Mouse (Mus musculus) lung, embryonic 14.5 days (tissue): ENCODE measurements around the gene Mrtfb. TPM values are rescaled to one million over a fixed set of nuclear protein-coding genes. Genes with fewer than 3 reads are reported as not detected.

Experiments used
- ATAC-seq: fragments of 200-750 bp; cut with Nextera tagmentation; 2 replicates; pipeline ENCODE4 v1.8.0; 2017; ENCODE audit warnings: mild to moderate bottlenecking, moderate TSS enrichment, moderate library complexity; ENCODE audit not compliant: insufficient read depth
- DNase-seq: peaks from one replicate; pipeline ENCODE4 v3.0.0-alpha.2; 2015
- H3K27ac ChIP-seq: fragments of 300-500 bp; sonication (generic); 2 replicates; pipeline ENCODE4 v1.5.1; 2014; ENCODE audit warnings: low read depth, mild to moderate bottlenecking, moderate library complexity
- H3K27me3 ChIP-seq: fragments of 300-500 bp; sonication (generic); 2 replicates; pipeline ENCODE4 v1.6.1; 2014; ENCODE audit warnings: low read length, control low read depth; ENCODE audit not compliant: insufficient read depth
- H3K36me3 ChIP-seq: fragments of 300-500 bp; sonication (generic); 2 replicates; pipeline ENCODE4 v1.6.1; 2014; ENCODE audit warnings: control low read depth; ENCODE audit not compliant: insufficient read depth
- H3K4me1 ChIP-seq: fragments of 300-500 bp; sonication (generic); 2 replicates; pipeline ENCODE4 v1.6.1; 2014; ENCODE audit warnings: antibody characterized with exemption, control low read depth; ENCODE audit not compliant: insufficient read depth
- H3K4me2 ChIP-seq: fragments of 300-500 bp; sonication (generic); 2 replicates; pipeline ENCODE4 v1.6.1; 2014; ENCODE audit warnings: mild to moderate bottlenecking
- H3K4me3 ChIP-seq: fragments of 300-500 bp; sonication (generic); 2 replicates; pipeline ENCODE4 v1.5.1; 2014; ENCODE audit warnings: low read depth, low read length
- H3K9ac ChIP-seq: fragments of 300-500 bp; sonication (generic); 2 replicates; pipeline ENCODE4 v1.6.1; 2014
- H3K9me3 ChIP-seq: fragments of 300-500 bp; sonication (generic); 2 replicates; pipeline ENCODE4 v1.6.1; 2016; ENCODE audit warnings: low read depth, low read length, control low read depth
- CTCF ChIP-seq: IDR thresholded peaks from 2 replicates; pipeline ENCODE4 v1.5.1; 2016; ENCODE audit warnings: antibody characterized with exemption, low read depth
- WGBS: fragments of 180-500 bp; shearing (Covaris S2); extraction: QIAGEN DNeasy Blood & Tissue Kit; methylation state at CpG from one replicate; pipeline ENCODE4 v1.1.7; 2014; 5-methylcytosine and 5-hydroxymethylcytosine counted together
- polyA plus RNA-seq: library from polyadenylated mRNA; unstranded; fragments of >200 nt; fragmentation: Nextera tagmentation; extraction: Ambion mirVana; gene quantifications from 2 replicates; pipeline ENCODE4 v1.2.1, GENCODE M21; 2014

The Mrtfb gene
- polyA plus RNA-seq, 1 experiment from 2014 or later, result 33.9 TPM

- no peak for DNase-seq
- H3K27ac ChIP-seq, result no peak overlapping the region
- peaks cover 39% of the 10 kb centered on the region for H3K36me3 ChIP-seq
- 84% methylated on average over 7 of the region's 7 CpGs for WGBS
- H3K9ac ChIP-seq, result no peak overlapping the region
- H3K27me3 ChIP-seq, result no peaks in the 10 kb centered on the region
- no peak overlapping the region for H3K4me3 ChIP-seq
- H3K9me3 ChIP-seq, result no peaks in the 10 kb centered on the region
- H3K4me1 ChIP-seq, result no peaks in the 10 kb centered on the region
- TF ChIP-seq CTCF, result no peak
- ATAC-seq, result no peak
- no peak overlapping the region for H3K4me2 ChIP-seq
Observed at GRCm38 (mm10) chr16:13414566-13414965, 158.3 kb downstream of the Mrtfb start.

- Histone ChIP-seq H3K27ac (no peak overlapping the region), H3K9me3 (no peaks in the 10 kb centered on the region), H3K27me3 (no peaks in the 10 kb centered on the region), H3K9ac (no peak overlapping the region), H3K4me2 (no peak overlapping the region), H3K4me1 (no peaks in the 10 kb centered on the region), H3K4me3 (no peak overlapping the region), H3K36me3 (peaks cover 35% of the 10 kb centered on the region)
- DNase-seq (no peak), ATAC-seq (no peak)
- TF ChIP-seq CTCF, result no peak
- WGBS, result 79% methylated on average over 4 of the region's 4 CpGs
Observed at GRCm38 (mm10) chr16:13414972-13415371, 158.7 kb downstream of the Mrtfb start.

DNA sequence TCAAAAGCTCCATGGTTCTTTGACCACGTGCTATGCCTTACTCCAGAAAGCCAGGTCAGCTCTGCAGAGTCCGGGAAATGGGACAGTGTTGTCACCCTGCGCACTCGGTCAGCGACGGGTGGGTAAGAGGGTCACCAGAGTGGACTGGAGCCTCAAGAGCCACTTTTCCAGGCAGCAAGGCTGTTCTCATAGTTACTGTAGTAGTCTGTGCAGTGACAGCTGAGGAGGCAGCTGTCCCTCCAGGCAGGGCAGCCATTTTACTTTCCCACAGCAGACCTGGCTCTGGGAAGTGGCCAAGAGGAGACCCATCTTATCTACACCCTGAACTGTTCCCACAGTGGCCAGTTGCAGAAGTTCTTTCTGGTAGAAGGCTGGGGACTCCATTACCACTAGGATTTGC lies 159.2 kb downstream of the Mrtfb start:
- H3K27ac ChIP-seq, result no peak overlapping the region
- H3K4me2 ChIP-seq, result no peak overlapping the region
- no peak for TF ChIP-seq CTCF
- DNase-seq (no peak), ATAC-seq (no peak)
- no peaks in the 10 kb centered on the region for H3K4me1 ChIP-seq
- H3K9ac ChIP-seq, result no peak overlapping the region
- no peaks in the 10 kb centered on the region for H3K27me3 ChIP-seq
- 89% methylated on average over 6 of the region's 6 CpGs for WGBS
- H3K9me3 ChIP-seq, result no peaks in the 10 kb centered on the region
- H3K4me3 ChIP-seq, result no peak overlapping the region
- peaks cover 31% of the 10 kb centered on the region for H3K36me3 ChIP-seq

DNA sequence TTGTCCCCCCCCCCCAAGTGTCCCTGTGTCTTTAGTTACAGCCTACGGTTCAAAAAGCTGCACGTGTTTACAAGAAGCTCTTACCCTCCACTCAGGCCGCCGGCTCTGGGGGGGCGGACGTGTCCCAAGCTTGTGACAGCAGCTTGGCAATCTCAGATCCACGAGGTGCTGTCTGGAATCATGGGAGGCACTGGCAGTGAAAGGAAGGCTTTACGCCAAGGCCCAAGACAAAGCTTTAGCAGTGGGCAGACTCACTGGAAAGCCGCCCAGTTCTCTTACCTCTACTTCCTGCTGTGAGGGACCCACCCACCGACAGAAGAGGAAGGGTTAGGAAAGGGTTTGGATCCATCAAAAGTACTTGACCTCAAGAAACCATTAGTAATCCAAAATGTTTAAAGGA lies 160.2 kb downstream of the Mrtfb start:
- Histone ChIP-seq H3K9me3 (no peaks in the 10 kb centered on the region), H3K9ac (no peak overlapping the region), H3K27me3 (no peaks in the 10 kb centered on the region), H3K4me2 (no peak overlapping the region), H3K27ac (no peak overlapping the region), H3K4me3 (no peak overlapping the region), H3K4me1 (no peaks in the 10 kb centered on the region), H3K36me3 (peaks cover 21% of the 10 kb centered on the region)
- ATAC-seq (0 out of 2 replicates have a peak, but pooled peaks have one; percentile 11), DNase-seq (no peak)
- 56% methylated on average over 10 of the region's 10 CpGs for WGBS
- TF ChIP-seq CTCF, result no peak

DNA sequence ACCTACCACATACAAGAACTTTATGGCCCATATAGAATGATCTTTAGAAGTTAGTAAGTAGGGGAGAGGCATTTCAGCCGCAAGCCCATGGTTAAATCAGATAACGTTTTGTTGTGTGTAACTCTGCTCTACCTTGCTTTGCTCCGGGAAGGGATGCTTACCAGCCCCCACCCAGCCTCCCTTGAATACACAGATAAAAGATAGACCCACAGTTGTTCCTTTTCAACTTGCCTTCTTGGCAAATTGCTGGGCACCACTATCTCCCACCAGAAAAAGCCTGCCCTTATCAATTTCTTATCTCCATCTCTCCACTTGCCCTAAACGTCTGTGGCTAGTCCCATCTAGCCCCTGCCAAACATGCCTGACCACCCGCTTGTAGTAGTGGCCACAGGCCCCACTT lies 161.6 kb downstream of the Mrtfb start:
- Histone ChIP-seq H3K27ac (no peak overlapping the region), H3K4me1 (no peaks in the 10 kb centered on the region), H3K4me3 (no peak overlapping the region), H3K36me3 (peaks cover 7% of the 10 kb centered on the region; the same call in 1 of the 2 replicates), H3K27me3 (no peaks in the 10 kb centered on the region), H3K4me2 (no peak overlapping the region), H3K9ac (no peak overlapping the region), H3K9me3 (no peaks in the 10 kb centered on the region)
- DNase-seq, result no peak
- ATAC-seq, result no peak
- WGBS, result 60% methylated on average over 5 of the region's 5 CpGs
- no peak for TF ChIP-seq CTCF

- H3K4me1 ChIP-seq, result no peaks in the 10 kb centered on the region
- no peak overlapping the region for H3K9ac ChIP-seq
- 0 out of 2 replicates have a peak, but pooled peaks cover 6% of the 10 kb centered on the region for H3K36me3 ChIP-seq
- no peak for ATAC-seq
- H3K4me2 ChIP-seq, result no peak overlapping the region
- no peak overlapping the region for H3K4me3 ChIP-seq
- H3K27ac ChIP-seq, result no peak overlapping the region
- no peaks in the 10 kb centered on the region for H3K27me3 ChIP-seq
- 56% methylated on average over 2 of the region's 2 CpGs for WGBS
- no peak for TF ChIP-seq CTCF
- no peak for DNase-seq
- no peaks in the 10 kb centered on the region for H3K9me3 ChIP-seq
Observed at GRCm38 (mm10) chr16:13419752-13420151, 163.5 kb downstream of the Mrtfb start.

DNA sequence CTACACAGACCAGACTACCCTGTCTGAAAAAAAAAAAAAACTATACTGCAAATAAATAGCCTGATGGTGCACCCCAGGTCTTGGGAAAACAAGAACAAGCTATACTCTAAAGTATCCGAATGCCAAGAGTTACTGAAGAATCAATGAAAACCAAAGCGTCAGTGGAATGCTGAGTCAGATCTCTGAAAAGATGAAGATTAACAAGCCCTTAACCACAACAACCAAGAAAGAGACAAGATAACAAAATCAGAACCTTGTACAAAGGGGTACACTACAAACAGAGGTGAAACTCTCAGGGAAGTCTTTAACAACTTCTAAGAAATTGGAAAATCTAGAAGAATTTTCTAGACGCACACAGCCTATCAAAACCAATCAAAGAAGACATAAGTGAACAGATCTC lies 166.2 kb downstream of the Mrtfb start:
- no peak overlapping the region for H3K4me2 ChIP-seq
- H3K27me3 ChIP-seq, result no peaks in the 10 kb centered on the region
- ATAC-seq (no peak), DNase-seq (no peak)
- no peak overlapping the region for H3K27ac ChIP-seq
- WGBS, result 92% methylated on average over 3 of the region's 3 CpGs
- H3K4me3 ChIP-seq, result no peak overlapping the region
- no peaks in the 10 kb centered on the region for H3K4me1 ChIP-seq
- H3K9ac ChIP-seq, result no peak overlapping the region
- TF ChIP-seq CTCF, result no peak
- H3K9me3 ChIP-seq, result no peaks in the 10 kb centered on the region
- H3K36me3 ChIP-seq, result 0 out of 2 replicates have a peak, but pooled peaks cover 2% of the 10 kb centered on the region
